Mouse (Mus musculus): ENCODE data around the gene Sec31a. TPM values are rescaled to one million over a fixed set of nuclear protein-coding genes. Genes with fewer than 3 reads are reported as not detected.

Sec31a gene
- total RNA-seq (2023), result 61.4 and 64.9 TPM in 2 replicates

DNA sequence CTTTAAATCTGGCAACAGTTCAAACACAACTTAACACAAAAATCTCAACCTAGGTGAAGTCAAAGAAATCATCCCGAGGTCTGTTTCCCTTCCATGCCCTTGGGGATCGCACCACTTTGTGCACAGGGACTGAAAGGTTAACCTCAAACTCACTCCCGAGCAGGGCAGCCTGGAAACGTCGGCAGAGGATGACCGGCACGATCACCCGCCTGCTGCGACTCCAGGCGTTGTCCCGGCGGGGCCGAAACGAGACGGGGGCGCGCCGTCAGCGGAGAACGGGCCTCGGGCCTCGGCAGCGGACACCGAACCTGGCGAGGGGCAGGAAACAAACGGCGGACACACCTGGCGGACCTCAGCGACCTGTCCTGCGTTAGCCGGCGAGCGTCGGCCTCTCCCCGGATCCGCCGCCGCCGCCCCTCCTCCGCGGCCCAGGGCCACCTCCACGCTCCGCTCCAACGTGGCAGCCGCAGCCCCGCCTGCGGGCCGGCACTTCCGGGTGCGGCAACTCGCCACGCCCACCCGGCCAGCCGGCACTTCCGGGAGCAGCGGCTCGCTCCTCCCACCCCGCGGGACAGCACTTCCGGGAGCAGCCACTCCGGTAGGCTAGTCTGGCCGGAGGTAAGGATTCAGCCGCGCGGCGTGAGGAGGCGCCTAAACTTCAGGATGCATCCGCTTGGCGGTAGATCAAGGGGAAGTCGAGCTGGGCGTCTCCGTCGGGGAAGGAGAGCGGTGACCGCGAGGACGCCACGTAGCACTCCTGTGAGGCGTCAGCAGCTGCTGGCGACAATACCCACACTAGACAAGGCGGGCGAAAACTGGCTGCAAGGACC is at the start of gene Sec31a:
Gene Sec31a (minus strand): TSS at position 474 of the 830 bp plus-strand sequence.

Other genes with a start within 250 kb of the Sec31a start
- 35.6 and 40.6 TPM in 2 replicates for gene Lin54, start 84.4 kb upstream of the Sec31a start, total RNA-seq (2023)
- gene Cops4, start 102.1 kb upstream of the Sec31a start, total RNA-seq (2023), result 37.1 and 44.3 TPM in 2 replicates
- gene Plac8, start 156.0 kb upstream of the Sec31a start, total RNA-seq (2023), result 422 and 486 TPM in 2 replicates

All from neutrophil, adult 65 days (primary cell).